Mouse (Mus musculus): ENCODE measurements around the gene Map3k4. TPM values are rescaled to one million over a fixed set of nuclear protein-coding genes. Genes with fewer than 3 reads are reported as not detected.
A peak's percentile ranks its signal among the peaks of the same experiment; 100 is the strongest.

Map3k4 gene
- polyA plus RNA-seq, 1 experiment from 2014 or later: 28.1 TPM

DNA sequence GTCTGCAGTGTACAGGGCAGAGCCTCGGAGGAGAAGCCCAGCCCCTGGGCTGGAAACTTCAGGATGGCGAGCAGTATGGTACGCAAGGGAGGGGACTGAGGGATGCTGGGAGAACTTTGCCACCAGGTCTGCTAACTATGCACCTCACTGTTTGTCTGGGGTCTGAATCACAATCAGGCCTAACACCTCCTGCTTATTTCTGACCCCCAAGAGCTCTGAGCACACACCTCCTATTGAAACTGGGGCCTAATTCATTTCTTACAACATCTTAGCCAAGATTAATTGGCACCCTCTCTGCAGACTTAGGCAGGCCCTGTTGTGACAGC is 113.9 kb downstream of the Map3k4 start:
- Histone ChIP-seq H3K4me3 (ENCODE audit: low read length) (no peak overlapping the region), H3K36me3 (ENCODE audit: control insufficient read depth, insufficient read depth) (no peaks in the 10 kb centered on the region), H3K4me2 (ENCODE audit: low read depth, low read length) (no peak overlapping the region), H3K27me3 (ENCODE audit: control insufficient read depth, insufficient read depth, low read length) (no peaks in the 10 kb centered on the region), H3K4me1 (ENCODE audit: control insufficient read depth, insufficient read depth, low read length) (peaks cover 25% of the 10 kb centered on the region), H3K27ac (ENCODE audit: low read length) (0 out of 2 replicates have a peak overlapping the region, but pooled peaks have one; percentile 25), H3K9me3 (replicated peaks; ENCODE audit: control insufficient read depth, low read length) (no peaks in the 10 kb centered on the region), H3K9ac (ENCODE audit: low read length) (no peak overlapping the region)
- WGBS: 87% methylated on average over 3 of the region's 3 CpGs
- no peak for ATAC-seq (replicated peaks; ENCODE audit: extremely low read depth, insufficient read depth, low FRiP score)

DNA sequence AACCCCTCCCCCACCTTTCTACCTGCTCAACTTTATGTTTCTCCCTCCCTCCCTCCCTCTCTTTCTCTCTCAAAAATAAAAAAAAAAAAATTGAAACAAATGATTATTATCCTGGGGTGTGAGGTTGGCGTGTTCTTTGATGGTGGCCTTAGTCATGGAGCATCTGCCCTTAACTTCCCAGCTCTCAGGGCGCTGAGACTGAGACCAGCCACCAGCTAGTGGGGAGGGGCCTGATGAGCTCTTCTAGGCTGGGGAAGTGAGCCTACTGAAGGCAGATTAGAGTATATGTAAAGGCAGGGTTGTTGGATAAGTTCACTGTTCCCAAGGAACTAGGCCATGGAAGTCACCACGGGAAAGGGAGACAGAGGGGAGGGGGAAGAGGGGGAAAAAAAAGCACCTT is 114.3 kb downstream of the Map3k4 start:
- no peak overlapping the region for H3K4me2 ChIP-seq (ENCODE audit: low read depth, low read length)
- H3K36me3 ChIP-seq (ENCODE audit: control insufficient read depth, insufficient read depth): 0 out of 2 replicates have a peak, but pooled peaks cover 3% of the 10 kb centered on the region
- H3K9me3 ChIP-seq (replicated peaks; ENCODE audit: control insufficient read depth, low read length): no peaks in the 10 kb centered on the region
- no peak overlapping the region for H3K27ac ChIP-seq (ENCODE audit: low read length)
- peaks cover 25% of the 10 kb centered on the region for H3K4me1 ChIP-seq (ENCODE audit: control insufficient read depth, insufficient read depth, low read length)
- H3K9ac ChIP-seq (ENCODE audit: low read length): no peak overlapping the region
- H3K4me3 ChIP-seq (ENCODE audit: low read length): no peak overlapping the region
- H3K27me3 ChIP-seq (ENCODE audit: control insufficient read depth, insufficient read depth, low read length): no peaks in the 10 kb centered on the region
- 73% methylated on average over 3 of the region's 3 CpGs for WGBS
- no peak for ATAC-seq (replicated peaks; ENCODE audit: extremely low read depth, insufficient read depth, low FRiP score)

DNA sequence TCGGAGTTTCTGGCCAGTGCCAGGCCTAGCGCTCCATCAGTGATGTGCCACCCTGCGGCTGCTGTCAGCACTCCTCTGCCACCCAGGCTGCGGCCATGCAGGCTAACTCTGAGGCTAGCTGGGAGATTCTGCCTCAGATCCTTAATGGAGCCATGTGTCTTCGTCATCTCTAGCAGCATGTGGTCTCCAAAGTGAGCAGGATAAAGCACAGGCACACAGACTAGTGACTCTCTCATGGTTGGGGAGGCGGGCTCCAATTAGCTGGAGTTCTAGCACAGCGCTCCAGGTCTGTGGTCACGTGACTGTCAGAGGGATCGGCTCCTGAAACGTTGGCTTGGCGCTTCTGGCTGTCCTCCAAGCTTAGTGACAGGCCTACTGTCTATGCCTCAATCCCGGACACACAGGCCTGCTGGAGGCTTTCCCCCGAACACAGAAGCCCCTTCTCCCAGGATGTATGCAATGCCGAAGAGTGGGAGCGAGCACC is 115.1 kb downstream of the Map3k4 start:
- H3K4me2 ChIP-seq (ENCODE audit: low read depth, low read length): peak overlapping the region; percentile 42
- H3K4me3 ChIP-seq (ENCODE audit: low read length): no peak overlapping the region
- no peak overlapping the region for H3K27ac ChIP-seq (ENCODE audit: low read length)
- peak; percentile 37 for ATAC-seq (replicated peaks; ENCODE audit: extremely low read depth, insufficient read depth, low FRiP score)
- WGBS: 45% methylated on average over 15 of the region's 15 CpGs
- 0 out of 2 replicates have a peak, but pooled peaks cover 5% of the 10 kb centered on the region for H3K36me3 ChIP-seq (ENCODE audit: control insufficient read depth, insufficient read depth)
- H3K9me3 ChIP-seq (replicated peaks; ENCODE audit: control insufficient read depth, low read length): no peaks in the 10 kb centered on the region
- peaks cover 25% of the 10 kb centered on the region for H3K4me1 ChIP-seq (ENCODE audit: control insufficient read depth, insufficient read depth, low read length)
- no peaks in the 10 kb centered on the region for H3K27me3 ChIP-seq (ENCODE audit: control insufficient read depth, insufficient read depth, low read length)
- no peak overlapping the region for H3K9ac ChIP-seq (ENCODE audit: low read length)

DNA sequence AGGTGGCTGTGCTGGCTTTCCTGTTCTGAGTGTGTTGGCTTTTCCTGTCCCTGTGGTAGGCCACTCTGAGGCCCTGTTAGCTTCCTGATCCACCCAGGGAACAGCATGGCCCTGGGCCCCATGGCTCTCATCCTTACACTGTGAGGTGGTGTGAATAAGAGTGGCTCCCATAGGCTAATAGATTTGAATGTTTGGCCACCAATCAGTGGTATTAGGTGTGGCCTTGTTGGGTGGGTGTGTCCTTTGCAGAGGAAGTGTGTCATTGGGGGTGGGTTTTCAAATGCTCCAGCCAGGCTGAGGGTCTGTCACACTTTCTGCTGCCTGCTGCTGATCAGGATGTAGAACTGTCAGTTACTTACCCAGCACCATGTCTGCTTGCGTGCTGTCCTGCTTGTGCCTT is 117.5 kb downstream of the Map3k4 start:
- H3K4me1 ChIP-seq (ENCODE audit: control insufficient read depth, insufficient read depth, low read length): peaks cover 21% of the 10 kb centered on the region
- no peak overlapping the region for H3K4me3 ChIP-seq (ENCODE audit: low read length)
- WGBS: 91% methylated on average over 1 of the region's 1 CpGs

GRCm38 (mm10) chr17:12199933-12200332 is 118.7 kb downstream of the Map3k4 start:
- H3K4me1 ChIP-seq (ENCODE audit: control insufficient read depth, insufficient read depth, low read length): peaks cover 16% of the 10 kb centered on the region
- no peak overlapping the region for H3K4me3 ChIP-seq (ENCODE audit: low read length)
- no peak for ATAC-seq (replicated peaks; ENCODE audit: extremely low read depth, insufficient read depth, low FRiP score)
- H3K9ac ChIP-seq (ENCODE audit: low read length): no peak overlapping the region
- 73% methylated on average over 4 of the region's 4 CpGs for WGBS
- H3K9me3 ChIP-seq (replicated peaks; ENCODE audit: control insufficient read depth, low read length): no peaks in the 10 kb centered on the region
- no peak overlapping the region for H3K27ac ChIP-seq (ENCODE audit: low read length)
- H3K4me2 ChIP-seq (ENCODE audit: low read depth, low read length): no peak overlapping the region
- H3K27me3 ChIP-seq (ENCODE audit: control insufficient read depth, insufficient read depth, low read length): no peaks in the 10 kb centered on the region
- 0 out of 2 replicates have a peak, but pooled peaks cover 5% of the 10 kb centered on the region for H3K36me3 ChIP-seq (ENCODE audit: control insufficient read depth, insufficient read depth)

More for the DNA sequence above, 117.5 kb downstream of the Map3k4 start:
- no peaks in the 10 kb centered on the region for H3K27me3 ChIP-seq (ENCODE audit: control insufficient read depth, insufficient read depth, low read length)
- no peaks in the 10 kb centered on the region for H3K9me3 ChIP-seq (replicated peaks; ENCODE audit: control insufficient read depth, low read length)
- no peak overlapping the region for H3K27ac ChIP-seq (ENCODE audit: low read length)
- no peak overlapping the region for H3K9ac ChIP-seq (ENCODE audit: low read length)
- no peak overlapping the region for H3K4me2 ChIP-seq (ENCODE audit: low read depth, low read length)
- no peak for ATAC-seq (replicated peaks; ENCODE audit: extremely low read depth, insufficient read depth, low FRiP score)
- H3K36me3 ChIP-seq (ENCODE audit: control insufficient read depth, insufficient read depth): 0 out of 2 replicates have a peak, but pooled peaks cover 5% of the 10 kb centered on the region

DNA sequence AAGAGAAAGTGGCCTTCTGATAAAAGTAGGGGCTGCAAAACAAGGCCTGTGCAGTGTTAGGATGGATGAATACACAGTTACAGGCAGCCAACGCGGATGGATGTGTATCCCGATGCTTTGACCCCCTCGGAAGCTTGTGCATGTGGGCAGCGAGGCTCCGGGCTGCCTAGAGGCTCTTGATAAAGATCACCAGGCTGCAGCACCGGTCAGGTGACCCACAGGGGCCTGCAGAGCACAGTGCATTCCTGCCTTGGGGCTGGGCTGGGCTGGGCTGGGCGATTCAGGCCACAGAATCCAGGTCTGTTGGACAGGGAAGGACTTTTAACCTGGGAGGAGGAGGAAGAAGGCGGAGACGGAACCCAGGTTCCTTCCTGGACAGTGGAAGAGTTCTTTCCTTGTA is 123.0 kb downstream of the Map3k4 start:
- no peak overlapping the region; the same call in 1 of the 2 replicates for H3K4me2 ChIP-seq (ENCODE audit: low read depth, low read length)
- no peaks in the 10 kb centered on the region for H3K9me3 ChIP-seq (replicated peaks; ENCODE audit: control insufficient read depth, low read length)
- 37% methylated on average over 10 of the region's 10 CpGs for WGBS
- peaks cover 6% of the 10 kb centered on the region for H3K4me1 ChIP-seq (ENCODE audit: control insufficient read depth, insufficient read depth, low read length)
- ATAC-seq (replicated peaks; ENCODE audit: extremely low read depth, insufficient read depth, low FRiP score): 0 out of 2 replicates have a peak, but pooled peaks have one; percentile 18
- H3K9ac ChIP-seq (ENCODE audit: low read length): 0 out of 2 replicates have a peak overlapping the region, but pooled peaks have one; percentile 21
- peak overlapping the region; percentile 32 for H3K27ac ChIP-seq (ENCODE audit: low read length)
- no peaks in the 10 kb centered on the region for H3K27me3 ChIP-seq (ENCODE audit: control insufficient read depth, insufficient read depth, low read length)
- no peak overlapping the region for H3K4me3 ChIP-seq (ENCODE audit: low read length)
- H3K36me3 ChIP-seq (ENCODE audit: control insufficient read depth, insufficient read depth): 0 out of 2 replicates have a peak, but pooled peaks cover 5% of the 10 kb centered on the region

DNA sequence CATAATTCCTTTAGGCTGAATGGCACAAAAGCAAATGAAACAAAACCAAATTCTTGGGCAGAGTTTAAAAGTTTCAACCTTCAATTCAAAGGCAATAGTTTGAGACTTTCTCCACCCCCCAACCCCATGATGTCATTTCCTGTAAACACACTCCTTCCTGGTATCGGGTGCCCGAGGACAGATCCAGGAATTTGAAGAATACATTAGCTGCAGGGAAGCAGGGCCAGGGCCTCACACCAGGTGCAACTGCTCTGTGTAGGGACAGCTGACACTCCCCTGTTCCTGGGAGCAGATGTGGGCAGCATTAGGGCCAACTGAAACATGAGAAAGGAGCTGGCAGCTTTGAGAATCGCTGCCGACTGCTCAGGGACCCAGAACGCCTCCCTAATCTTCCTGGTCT is 123.5 kb downstream of the Map3k4 start:
- Histone ChIP-seq H3K4me3 (ENCODE audit: low read length) (no peak overlapping the region), H3K9me3 (replicated peaks; ENCODE audit: control insufficient read depth, low read length) (no peaks in the 10 kb centered on the region), H3K27me3 (ENCODE audit: control insufficient read depth, insufficient read depth, low read length) (no peaks in the 10 kb centered on the region), H3K4me1 (ENCODE audit: control insufficient read depth, insufficient read depth, low read length) (peaks cover 6% of the 10 kb centered on the region), H3K27ac (ENCODE audit: low read length) (peak overlapping the region; percentile 32), H3K4me2 (ENCODE audit: low read depth, low read length) (no peak overlapping the region; the same call in 1 of the 2 replicates), H3K36me3 (ENCODE audit: control insufficient read depth, insufficient read depth) (0 out of 2 replicates have a peak, but pooled peaks cover 5% of the 10 kb centered on the region), H3K9ac (ENCODE audit: low read length) (peak overlapping the region; percentile 21; the same call in 1 of the 2 replicates)
- ATAC-seq (replicated peaks; ENCODE audit: extremely low read depth, insufficient read depth, low FRiP score): no peak
- 34% methylated on average over 5 of the region's 5 CpGs for WGBS

DNA sequence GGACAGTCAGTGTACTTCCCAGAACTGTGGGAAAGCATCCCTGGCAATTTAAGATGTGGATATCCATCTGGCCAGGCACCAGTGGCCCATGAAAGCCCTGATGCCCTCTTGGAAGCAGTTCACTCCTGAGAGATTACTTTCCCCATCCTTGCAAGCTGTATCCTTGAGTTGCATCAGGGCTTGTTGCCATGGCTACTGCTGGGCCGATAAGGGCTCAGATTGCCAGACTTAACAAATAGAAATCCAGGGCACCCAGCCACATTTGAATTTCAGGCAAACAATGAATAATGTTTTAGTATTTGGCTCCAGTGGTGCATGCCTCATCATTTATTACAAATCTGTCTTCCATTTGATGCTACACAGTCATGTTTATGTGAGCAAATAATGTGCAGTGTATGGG is 130.8 kb downstream of the Map3k4 start:
- WGBS: 62% methylated on average over 1 of the region's 1 CpGs

DNA sequence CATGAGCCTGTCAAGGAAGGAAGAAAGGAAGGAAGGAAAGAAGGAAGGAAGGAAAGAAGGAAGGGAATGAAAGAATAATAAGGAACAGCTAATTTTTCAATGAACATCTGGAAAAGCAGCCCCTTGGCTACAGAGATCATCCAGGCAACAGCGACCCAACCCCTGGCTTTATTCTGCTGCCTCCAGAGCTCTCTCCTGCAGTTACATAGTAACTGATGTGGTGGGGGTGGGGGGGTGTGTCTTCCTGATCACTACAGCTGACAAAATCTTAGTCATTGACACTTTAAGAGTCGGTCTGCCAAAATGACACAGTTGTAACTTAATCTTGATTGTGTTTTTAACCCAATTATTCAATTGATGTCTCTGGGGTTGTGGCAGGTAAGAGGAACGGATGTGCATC is 132.3 kb downstream of the Map3k4 start:
- no peak overlapping the region for H3K4me3 ChIP-seq (ENCODE audit: low read length)
- H3K27me3 ChIP-seq (ENCODE audit: control insufficient read depth, insufficient read depth, low read length): no peaks in the 10 kb centered on the region
- no peaks in the 10 kb centered on the region for H3K36me3 ChIP-seq (ENCODE audit: control insufficient read depth, insufficient read depth)
- no peak for ATAC-seq (replicated peaks; ENCODE audit: extremely low read depth, insufficient read depth, low FRiP score)
- no peak overlapping the region for H3K9ac ChIP-seq (ENCODE audit: low read length)
- no peaks in the 10 kb centered on the region; the same call in 1 of the 2 replicates for H3K9me3 ChIP-seq (replicated peaks; ENCODE audit: control insufficient read depth, low read length)
- H3K4me2 ChIP-seq (ENCODE audit: low read depth, low read length): no peak overlapping the region
- H3K4me1 ChIP-seq (ENCODE audit: control insufficient read depth, insufficient read depth, low read length): no peaks in the 10 kb centered on the region
- WGBS: 77% methylated on average over 3 of the region's 3 CpGs
- no peak overlapping the region for H3K27ac ChIP-seq (ENCODE audit: low read length)

More for the DNA sequence above, 130.8 kb downstream of the Map3k4 start:
- Histone ChIP-seq H3K9ac (ENCODE audit: low read length) (no peak overlapping the region), H3K9me3 (replicated peaks; ENCODE audit: control insufficient read depth, low read length) (no peaks in the 10 kb centered on the region; the same call in 1 of the 2 replicates), H3K4me1 (ENCODE audit: control insufficient read depth, insufficient read depth, low read length) (no peaks in the 10 kb centered on the region), H3K27me3 (ENCODE audit: control insufficient read depth, insufficient read depth, low read length) (no peaks in the 10 kb centered on the region), H3K4me3 (ENCODE audit: low read length) (no peak overlapping the region), H3K27ac (ENCODE audit: low read length) (no peak overlapping the region), H3K36me3 (ENCODE audit: control insufficient read depth, insufficient read depth) (no peaks in the 10 kb centered on the region), H3K4me2 (ENCODE audit: low read depth, low read length) (no peak overlapping the region)
- ATAC-seq (replicated peaks; ENCODE audit: extremely low read depth, insufficient read depth, low FRiP score): no peak
